Mouse (Mus musculus) skeletal muscle tissue, adult 2 months (tissue): ENCODE data around the gene Ctnnd2.
"Not testable (repeated sequence)": the region's sequence is repeated elsewhere in the genome, so short reads cannot be mapped to it uniquely, and the experiment has no call there.

Experiments
- DNase-seq: peaks from one replicate; pipeline ENCODE4 v3.0.0-alpha.2; 2012; ENCODE audit warnings: low read depth, low spot score

The Ctnnd2 gene

GRCm38 (mm10) chr15:30172391-30173281, at the start of gene Ctnnd2:
Gene Ctnnd2, plus strand, starts transcription at chr15:30172593.
- DNase-seq = no peak

GRCm38 (mm10) chr15:30130705-30131104, 41.7 kb upstream of the Ctnnd2 start:
- DNase-seq = no peak

- DNase-seq = not testable (repeated sequence)
Measured at GRCm38 (mm10) chr15:30139626-30140025, 32.8 kb upstream of the Ctnnd2 start.

- DNase-seq = no peak
Measured at GRCm38 (mm10) chr15:30145413-30145812, 27.0 kb upstream of the Ctnnd2 start.

- DNase-seq = no peak
Measured at GRCm38 (mm10) chr15:30152176-30152575, 20.2 kb upstream of the Ctnnd2 start.

GRCm38 (mm10) chr15:30157975-30158374, 14.4 kb upstream of the Ctnnd2 start:
- DNase-seq = no peak

- no peak for DNase-seq
Measured at GRCm38 (mm10) chr15:30170031-30170430, 2.4 kb upstream of the Ctnnd2 start.

- DNase-seq = no peak
Measured at GRCm38 (mm10) chr15:30171493-30172195, 749 bp upstream of the Ctnnd2 start.

- DNase-seq = no peak
Measured at GRCm38 (mm10) chr15:30173370-30173941, 1.1 kb downstream of the Ctnnd2 start.

GRCm38 (mm10) chr15:30174321-30174720, 1.9 kb downstream of the Ctnnd2 start:
- DNase-seq = no peak

- DNase-seq = no peak
Measured at GRCm38 (mm10) chr15:30184020-30184419, 11.6 kb downstream of the Ctnnd2 start.

GRCm38 (mm10) chr15:30190872-30191271, 18.5 kb downstream of the Ctnnd2 start:
- no peak for DNase-seq

GRCm38 (mm10) chr15:30191931-30192668, 19.7 kb downstream of the Ctnnd2 start:
- DNase-seq = no peak

- no peak for DNase-seq
Measured at GRCm38 (mm10) chr15:30198429-30198828, 26.0 kb downstream of the Ctnnd2 start.

- DNase-seq = no peak
Measured at GRCm38 (mm10) chr15:30199785-30200184, 27.4 kb downstream of the Ctnnd2 start.

GRCm38 (mm10) chr15:30201211-30201610, 28.8 kb downstream of the Ctnnd2 start:
- no peak for DNase-seq

- DNase-seq = no peak
Measured at GRCm38 (mm10) chr15:30201617-30202016, 29.2 kb downstream of the Ctnnd2 start.

GRCm38 (mm10) chr15:30212746-30213145, 40.4 kb downstream of the Ctnnd2 start:
- no peak for DNase-seq

GRCm38 (mm10) chr15:30215871-30216270, 43.5 kb downstream of the Ctnnd2 start:
- DNase-seq = no peak

GRCm38 (mm10) chr15:30229112-30229511, 56.7 kb downstream of the Ctnnd2 start:
- no peak for DNase-seq

GRCm38 (mm10) chr15:30235210-30236034, 63.0 kb downstream of the Ctnnd2 start:
- DNase-seq = no peak
